Mouse (Mus musculus) MEL (cell line): ENCODE results near the gene Fgf22. TPM values are rescaled to one million over a fixed set of nuclear protein-coding genes. Genes with fewer than 3 reads are reported as not detected.

Experiments
- DNase-seq: peaks from one replicate; pipeline ENCODE4 v3.0.0; 2011; ENCODE audit warnings: low read depth, low spot score
- H3K27ac ChIP-seq: 2 replicates; pipeline ENCODE4 v1.5.1; 2012; ENCODE audit warnings: low read depth, mild to moderate bottlenecking, control low read depth, low read length, moderate library complexity; ENCODE audit not compliant: control insufficient read depth
- H3K27me3 ChIP-seq, 2 experiments: fragments of 150-350 bp in 1 of 2; sonication (generic) in 1 of 2; 2 replicates each; pipeline ENCODE4 v1.6.1; 2012; ENCODE audit warnings: low read length in 2 of 2, mild to moderate bottlenecking in 2 of 2, improper control_type of control experiment in 1 of 2, moderate library complexity in 1 of 2; ENCODE audit not compliant: insufficient read depth in 2 of 2, control insufficient read depth in 1 of 2
- H3K36me3 ChIP-seq, 2 experiments: 2 replicates each; pipeline ENCODE4 v1.6.1; 2012 to 2014; ENCODE audit warnings: low read length in 2 of 2, improper control_type of control experiment in 1 of 2, inconsistent platforms in 1 of 2, mild to moderate bottlenecking in 1 of 2; ENCODE audit not compliant: insufficient read depth in 2 of 2, control insufficient read depth in 1 of 2
- H3K4me1 ChIP-seq, 2 experiments: fragments of 150-350 bp in 1 of 2; sonication (generic) in 1 of 2; 2 replicates each; pipeline ENCODE4 v1.6.1; 2012; ENCODE audit warnings: low read length in 2 of 2, improper control_type of control experiment in 1 of 2, mild to moderate bottlenecking in 1 of 2; ENCODE audit not compliant: insufficient read depth in 2 of 2, control insufficient read depth in 1 of 2
- H3K4me3 ChIP-seq, 2 experiments: fragments of 150-350 bp in 1 of 2; sonication (generic) in 1 of 2; 2 replicates each; pipeline ENCODE4 v1.5.1; 2012; ENCODE audit warnings: low read depth in 2 of 2, low read length in 2 of 2, mild to moderate bottlenecking in 2 of 2, moderate library complexity in 2 of 2, control low read depth in 1 of 2, improper control_type of control experiment in 1 of 2; ENCODE audit not compliant: control insufficient read depth in 1 of 2, insufficient read depth in 1 of 2
- H3K79me2 ChIP-seq: 2 replicates; pipeline ENCODE4 v1.6.1; 2012; ENCODE audit warnings: mild to moderate bottlenecking, low read length, moderate library complexity; ENCODE audit not compliant: control insufficient read depth, poor library complexity, insufficient read depth
- H3K9ac ChIP-seq: 2 replicates; pipeline ENCODE4 v1.6.1; 2012; ENCODE audit warnings: low read depth, mild to moderate bottlenecking, control low read depth, low read length, moderate library complexity; ENCODE audit not compliant: control insufficient read depth, poor library complexity, severe bottlenecking
- H3K9me3 ChIP-seq: fragments of 150-350 bp; sonication (generic); replicated peaks from 2 replicates; pipeline ENCODE4 v1.6.1; 2012; ENCODE audit warnings: mild to moderate bottlenecking, low read length, improper control_type of control experiment, moderate library complexity; ENCODE audit not compliant: insufficient read depth
- BHLHE40 ChIP-seq: IDR thresholded peaks from 2 replicates; pipeline ENCODE4 v1.6.1; 2012; ENCODE audit warnings: low read depth, mild to moderate bottlenecking, inconsistent platforms, low read length, improper control_type of control experiment, borderline replicate concordance
- CHD2 ChIP-seq: IDR thresholded peaks from 2 replicates; pipeline ENCODE4 v1.6.1; 2011; ENCODE audit warnings: low read length, improper control_type of control experiment
- E2F4 ChIP-seq: IDR thresholded peaks from 2 replicates; pipeline ENCODE4 v1.6.1; 2011; ENCODE audit warnings: low read depth, low read length, improper control_type of control experiment, borderline replicate concordance
- ELF1 ChIP-seq: IDR thresholded peaks from 2 replicates; pipeline ENCODE4 v1.6.1; 2014; ENCODE audit warnings: low read depth, mild to moderate bottlenecking, inconsistent platforms, low read length, improper control_type of control experiment, moderate library complexity
- GATA1 ChIP-seq: IDR thresholded peaks from 2 replicates; pipeline ENCODE4 v1.6.1; 2011; ENCODE audit warnings: low read depth, low read length, improper control_type of control experiment
- JUND ChIP-seq: IDR thresholded peaks from 2 replicates; pipeline ENCODE4 v1.6.1; 2011; ENCODE audit warnings: low read depth, mild to moderate bottlenecking, improper control_type of control experiment, low read length
- KAT2A ChIP-seq: conservative IDR thresholded peaks from 2 replicates; pipeline ENCODE4 v1.6.1; 2012; ENCODE audit warnings: low read depth, low read length, improper control_type of control experiment, inconsistent platforms
- MAFK ChIP-seq: IDR thresholded peaks from 2 replicates; pipeline ENCODE4 v1.6.1; 2011; ENCODE audit warnings: low read depth, mild to moderate bottlenecking, low read length, improper control_type of control experiment, borderline replicate concordance
- MAX ChIP-seq: IDR thresholded peaks from 2 replicates; pipeline ENCODE4 v1.6.1; 2011; ENCODE audit warnings: low read length, improper control_type of control experiment
- MAZ ChIP-seq: IDR thresholded peaks from 2 replicates; pipeline ENCODE4 v1.6.1; 2012; ENCODE audit warnings: low read depth, mild to moderate bottlenecking, inconsistent platforms, low read length, improper control_type of control experiment
- MEF2A ChIP-seq: IDR thresholded peaks from 2 replicates; pipeline ENCODE4 v1.6.1; 2014; ENCODE audit warnings: low read depth, mild to moderate bottlenecking, inconsistent platforms, low read length, improper control_type of control experiment; ENCODE audit not compliant: poor library complexity, insufficient replicate concordance, severe bottlenecking; ENCODE audit errors: extremely low read depth
- MXI1 ChIP-seq: IDR thresholded peaks from 2 replicates; pipeline ENCODE4 v1.6.1; 2011; ENCODE audit warnings: mild to moderate bottlenecking, low read depth, low read length, improper control_type of control experiment
- NELFE ChIP-seq: IDR thresholded peaks from 2 replicates; pipeline ENCODE4 v1.6.1; 2011; ENCODE audit warnings: low read depth, low read length, improper control_type of control experiment
- POLR2AphosphoS2 ChIP-seq: IDR thresholded peaks from 2 replicates; pipeline ENCODE4 v1.6.1; 2011; ENCODE audit warnings: low read length, improper control_type of control experiment
- TAL1 ChIP-seq: IDR thresholded peaks from 2 replicates; pipeline ENCODE4 v1.6.1; 2012; ENCODE audit warnings: mild to moderate bottlenecking, inconsistent platforms, low read length, moderate library complexity, mixed read lengths
- TBP ChIP-seq: IDR thresholded peaks from 2 replicates; pipeline ENCODE4 v1.8.0; 2011; ENCODE audit warnings: low read depth, low read length, improper control_type of control experiment
- TCF12 ChIP-seq: IDR thresholded peaks from 2 replicates; pipeline ENCODE4 v1.6.1; 2014; ENCODE audit warnings: low read depth, mild to moderate bottlenecking, inconsistent platforms, low read length, improper control_type of control experiment, moderate library complexity
- UBTF ChIP-seq: IDR thresholded peaks from 2 replicates; pipeline ENCODE4 v1.6.1; 2012; ENCODE audit warnings: low read depth, mild to moderate bottlenecking, inconsistent platforms, low read length, improper control_type of control experiment, moderate library complexity, borderline replicate concordance; ENCODE audit not compliant: insufficient read depth
- USF1 ChIP-seq: IDR thresholded peaks from 2 replicates; pipeline ENCODE4 v1.6.1; 2014; ENCODE audit warnings: low read depth, mild to moderate bottlenecking, inconsistent platforms, low read length, improper control_type of control experiment, moderate library complexity
- ZKSCAN1 ChIP-seq: IDR thresholded peaks from 2 replicates; pipeline ENCODE4 v1.6.1; 2012; ENCODE audit warnings: low read depth, mild to moderate bottlenecking, inconsistent platforms, low read length, improper control_type of control experiment, moderate library complexity
- ZMIZ1 ChIP-seq: IDR thresholded peaks from 2 replicates; pipeline ENCODE4 v1.6.1; 2012; ENCODE audit warnings: low read depth, mild to moderate bottlenecking, inconsistent platforms, low read length, improper control_type of control experiment, moderate library complexity
- ZNF384 ChIP-seq: IDR thresholded peaks from 2 replicates; pipeline ENCODE4 v1.6.1; 2012; ENCODE audit warnings: low read depth, mild to moderate bottlenecking, inconsistent platforms, low read length, improper control_type of control experiment
- polyA plus RNA-seq, 2 experiments: library from polyadenylated mRNA; stranded (reverse) in 1 of 2; unstranded in 1 of 2; fragments of >175 nt in 1 of 2; fragments of >200 nt in 1 of 2; gene quantifications; 2 replicates each; pipeline versions ENCODE4 v1.2.1 to v1.2.4; 2012; ENCODE audit warnings: low replicate concordance in 2 of 2, low read depth in 1 of 2; ENCODE audit not compliant: insufficient read length in 2 of 2, insufficient read depth in 1 of 2, missing spikeins in 1 of 2
- total RNA-seq: library from RNA; depleted of rRNA; stranded (reverse); fragments of 300-350 nt; gene quantifications from 2 replicates; pipeline ENCODE4 v1.2.3, GENCODE M21; 2012

Gene Fgf22
- total and polyA plus RNA-seq, 3 experiments: 0.15 to 0.33 TPM; not detected in 1

GRCm38 (mm10) chr10:79760603-79761143 is 5.8 kb downstream of the Fgf22 start:
- Histone ChIP-seq H3K27me3 (no peaks in the 10 kb centered on the region), H3K4me1 (peaks cover 0 to 9% of the 10 kb centered on the region in 2 experiments; a peak in 2 of 4 replicates), H3K9ac (no peak overlapping the region), H3K36me3 (peaks cover 4 to 7% of the 10 kb centered on the region in 2 experiments; a peak in 3 of 4 replicates), H3K27ac (no peak overlapping the region), H3K79me2 (peaks cover 30% of the 10 kb centered on the region), H3K9me3 (no peaks in the 10 kb centered on the region), H3K4me3 (no peak overlapping the region)
- DNase-seq: no peak
- no peak for TF ChIP-seq TCF12
- no peak for TF ChIP-seq MAX
- TF ChIP-seq MEF2A: no peak
- TF ChIP-seq JUND: no peak
- TF ChIP-seq CHD2: no peak
- no peak for TF ChIP-seq ZKSCAN1
- no peak for TF ChIP-seq UBTF
- TF ChIP-seq ZNF384: no peak
- no peak for TF ChIP-seq POLR2AphosphoS2
- TF ChIP-seq USF1: no peak
- no peak for TF ChIP-seq KAT2A
- no peak for TF ChIP-seq MAZ
- no peak for TF ChIP-seq MAFK

GRCm38 (mm10) chr10:79762875-79763274 is 8.0 kb downstream of the Fgf22 start:
- Histone ChIP-seq H3K27ac (no peak overlapping the region), H3K4me3 (no peak overlapping the region), H3K36me3 (peaks cover 4 to 12% of the 10 kb centered on the region in 2 experiments; a peak in 3 of 4 replicates), H3K9ac (no peak overlapping the region), H3K27me3 (no peaks in the 10 kb centered on the region), H3K4me1 (peaks cover 0 to 15% of the 10 kb centered on the region in 2 experiments; a peak in 3 of 4 replicates), H3K79me2 (peaks cover 43% of the 10 kb centered on the region), H3K9me3 (no peaks in the 10 kb centered on the region)
- TF ChIP-seq ZKSCAN1: no peak
- TF ChIP-seq ELF1: no peak
- no peak for TF ChIP-seq E2F4
- TF ChIP-seq USF1: no peak
- TF ChIP-seq BHLHE40: no peak
- no peak for TF ChIP-seq GATA1
- TF ChIP-seq NELFE: no peak
- no peak for TF ChIP-seq ZMIZ1
- TF ChIP-seq TBP: no peak
- TF ChIP-seq TCF12: no peak
- no peak for TF ChIP-seq TAL1
- no peak for TF ChIP-seq MXI1
- TF ChIP-seq MAX: no peak
- DNase-seq: no peak
